Mouse (Mus musculus) CD4-positive, CD25-positive, alpha-beta regulatory T cell, adult 2 months (primary cell): ENCODE data around the gene Zfp358.

ENCODE experiments used
- DNase-seq: peaks from one replicate; pipeline ENCODE4 v3.0.0-alpha.2; 2012; ENCODE audit warnings: low read depth, low spot score

Zfp358 gene

GRCm38 (mm10) chr8:3499751-3500150 is 6.8 kb downstream of the Zfp358 start:
- DNase-seq, result no peak

GRCm38 (mm10) chr8:3500235-3501090 is 7.5 kb downstream of the Zfp358 start, which contains the start of gene Mcoln1:
Gene Mcoln1, plus strand, starts transcription at chr8:3500457.
- DNase-seq, result peak; percentile 98

- no peak for DNase-seq
These were observed 9.3 kb downstream of the Zfp358 start for GRCm38 (mm10) chr8:3502217-3502616.

- DNase-seq, result no peak
These were observed 15.2 kb downstream of the Zfp358 start for GRCm38 (mm10) chr8:3507979-3508754.

GRCm38 (mm10) chr8:3514681-3515247 is 21.8 kb downstream of the Zfp358 start:
- no peak for DNase-seq

GRCm38 (mm10) chr8:3515260-3515671 is 22.3 kb downstream of the Zfp358 start, which contains the start of gene Pnpla6:
Gene Pnpla6, plus strand, starts transcription at chr8:3515384.
- DNase-seq, result peak; percentile 88

GRCm38 (mm10) chr8:3515771-3516417 is 23.0 kb downstream of the Zfp358 start:
- DNase-seq, result peak; percentile 55

GRCm38 (mm10) chr8:3516450-3517116 is 23.6 kb downstream of the Zfp358 start:
- peak; percentile 93 for DNase-seq

- DNase-seq, result peak; percentile 10
These were observed 24.2 kb downstream of the Zfp358 start for GRCm38 (mm10) chr8:3517117-3517495.

GRCm38 (mm10) chr8:3522007-3522697 is 29.2 kb downstream of the Zfp358 start:
- DNase-seq, result no peak

- DNase-seq, result no peak
These were observed 37.9 kb downstream of the Zfp358 start for GRCm38 (mm10) chr8:3530816-3531215.

- no peak for DNase-seq
These were observed 39.0 kb downstream of the Zfp358 start for GRCm38 (mm10) chr8:3531936-3532335.

GRCm38 (mm10) chr8:3536053-3536841 is 43.3 kb downstream of the Zfp358 start:
- peak; percentile 54 for DNase-seq

GRCm38 (mm10) chr8:3536940-3537339 is 44.0 kb downstream of the Zfp358 start:
- no peak for DNase-seq

- no peak for DNase-seq
These were observed 44.7 kb downstream of the Zfp358 start for GRCm38 (mm10) chr8:3537666-3538065.

GRCm38 (mm10) chr8:3539146-3539545 is 46.2 kb downstream of the Zfp358 start:
- DNase-seq, result no peak

GRCm38 (mm10) chr8:3540076-3540475 is 47.1 kb downstream of the Zfp358 start:
- DNase-seq, result no peak

GRCm38 (mm10) chr8:3546511-3546910 is 53.6 kb downstream of the Zfp358 start:
- DNase-seq, result no peak
